Mouse (Mus musculus) midbrain, embryonic 12.5 days (tissue): ENCODE measurements around the gene Rnf224. TPM values are rescaled to one million over a fixed set of nuclear protein-coding genes. Genes with fewer than 3 reads are reported as not detected.

ENCODE experiments used
- ATAC-seq: fragments of 200-750 bp; cut with Nextera tagmentation; 2 replicates; pipeline ENCODE4 v1.8.0; 2017; ENCODE audit warnings: low read depth, moderate TSS enrichment, moderate library complexity; ENCODE audit not compliant: low FRiP score
- H3K27ac ChIP-seq: fragments of 300-500 bp; sonication (generic); replicated peaks from 2 replicates; pipeline ENCODE4 v1.5.1; 2016; ENCODE audit warnings: mild to moderate bottlenecking
- H3K27me3 ChIP-seq: fragments of 300-500 bp; sonication (generic); 2 replicates; pipeline ENCODE4 v1.6.1; 2016; ENCODE audit warnings: mild to moderate bottlenecking
- H3K36me3 ChIP-seq: fragments of 300-500 bp; sonication (generic); 2 replicates; pipeline ENCODE4 v1.6.1; 2016
- H3K4me1 ChIP-seq: fragments of 300-500 bp; sonication (generic); 2 replicates; pipeline ENCODE4 v1.6.1; 2016
- H3K4me2 ChIP-seq: fragments of 300-500 bp; sonication (generic); replicated peaks from 2 replicates; pipeline ENCODE4 v1.6.1; 2016; ENCODE audit warnings: mild to moderate bottlenecking, moderate library complexity
- H3K4me3 ChIP-seq: fragments of 300-500 bp; sonication (generic); 2 replicates; pipeline ENCODE4 v1.5.1; 2016; ENCODE audit warnings: mild to moderate bottlenecking
- H3K9ac ChIP-seq: fragments of 300-500 bp; sonication (generic); replicated peaks from 2 replicates; pipeline ENCODE4 v1.6.1; 2016; ENCODE audit warnings: mild to moderate bottlenecking, moderate library complexity
- H3K9me3 ChIP-seq: fragments of 300-500 bp; sonication (generic); 2 replicates; pipeline ENCODE4 v1.6.1; 2016; ENCODE audit warnings: mild to moderate bottlenecking
- WGBS: fragments of 180-500 bp; shearing (Covaris S2); methylation state at CpG from one replicate; pipeline ENCODE4 v1.1.7; 2016; 5-methylcytosine and 5-hydroxymethylcytosine counted together
- polyA plus RNA-seq: library from polyadenylated mRNA; unstranded; fragments of >200 nt; fragmentation: Nextera tagmentation; extraction: Ambion mirVana; gene quantifications from 2 replicates; pipeline ENCODE4 v1.2.1, GENCODE M21; 2016

Gene Rnf224
- polyA plus RNA-seq, 1 experiment from 2014 or later, result not detected

DNA sequence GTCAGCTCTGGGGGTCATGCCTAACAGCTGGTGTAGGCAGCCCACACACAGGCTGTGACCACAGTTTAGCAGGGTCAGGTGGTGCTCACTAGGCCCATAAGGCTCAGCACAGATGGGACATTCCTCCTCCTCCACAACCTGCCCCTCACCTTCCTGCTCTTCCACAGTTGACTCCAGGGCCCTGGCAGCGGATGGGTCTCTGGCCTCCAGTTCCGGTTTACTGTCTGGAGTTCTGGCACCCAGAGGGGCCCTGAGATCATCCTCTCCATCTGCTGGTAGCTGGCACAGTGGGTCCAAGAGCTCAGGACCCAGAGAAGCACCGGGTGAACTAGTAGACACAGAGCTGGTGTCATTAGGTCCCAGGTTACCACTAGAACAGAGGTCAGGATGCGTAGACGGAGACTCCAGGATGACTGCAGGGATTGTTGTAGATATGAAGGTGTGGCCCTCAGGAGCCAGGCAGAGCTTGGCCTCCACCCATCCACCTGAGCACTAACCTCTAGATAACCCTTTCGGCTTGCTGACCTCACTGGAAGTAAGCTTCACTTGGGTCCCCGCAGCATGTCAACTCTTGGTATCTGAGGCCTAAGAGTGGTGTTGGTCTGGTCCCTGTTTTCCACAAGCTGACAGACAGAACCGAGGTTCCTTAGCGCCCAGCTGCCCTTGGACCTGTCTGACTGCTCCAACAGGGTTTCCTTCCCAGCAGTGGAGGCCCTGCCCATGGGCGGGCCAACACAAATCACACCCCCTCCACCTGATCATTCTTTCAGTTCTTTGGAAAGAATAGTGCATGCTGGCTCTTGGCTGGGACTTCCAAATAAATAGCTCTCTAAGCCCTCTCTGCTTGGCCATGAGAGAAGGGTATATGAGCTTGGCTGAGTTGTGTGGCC lies 9.8 kb upstream of the Rnf224 start, which contains the start of gene AL732309.1:
TSS of gene AL732309.1 (minus strand) at position 681 of the 890 bp plus-strand sequence.
- H3K4me3 ChIP-seq, result no peak within 1 kb of the TSS
- H3K4me1 ChIP-seq, result peaks cover 17% of the 10 kb centered on the region
- no peak within 1 kb of the TSS for H3K4me2 ChIP-seq
- H3K9ac ChIP-seq, result no peak within 1 kb of the TSS
- H3K27me3 ChIP-seq, result peaks cover 23% of the 10 kb centered on the region
- H3K9me3 ChIP-seq, result no peaks in the 10 kb centered on the region
- WGBS, result 91% methylated on average over 10 of the region's 10 CpGs
- H3K27ac ChIP-seq, result no peak within 1 kb of the TSS
- no peak for ATAC-seq
- peaks cover 55% of the 10 kb centered on the region for H3K36me3 ChIP-seq

DNA sequence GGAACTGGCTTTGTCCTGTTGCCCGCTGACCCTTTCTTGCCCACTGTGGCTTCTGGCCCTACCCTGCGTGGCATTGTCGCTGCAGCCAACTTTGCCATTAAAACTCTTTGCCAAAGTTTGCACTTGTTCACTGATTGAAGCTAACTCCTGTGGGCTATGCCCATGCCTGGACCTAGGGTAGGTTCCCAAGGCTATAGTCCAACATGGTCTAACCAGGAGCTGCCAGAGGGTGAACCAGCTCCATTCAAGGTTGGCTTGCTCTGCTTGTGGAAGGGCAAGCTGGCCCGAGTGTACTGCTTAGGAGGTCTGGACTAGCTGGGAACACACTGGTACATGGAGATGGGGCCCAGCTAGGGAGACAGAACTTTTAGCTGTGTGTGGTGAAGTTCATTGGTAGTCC lies 7.6 kb upstream of the Rnf224 start:
- no peak overlapping the region for H3K27ac ChIP-seq
- no peak overlapping the region for H3K4me3 ChIP-seq
- ATAC-seq, result no peak
- whole genome bisulfite sequencing, result 91% methylated on average over 4 of the region's 4 CpGs
- H3K9me3 ChIP-seq, result no peaks in the 10 kb centered on the region
- H3K36me3 ChIP-seq, result peaks cover 36% of the 10 kb centered on the region
- peaks cover 30% of the 10 kb centered on the region for H3K4me1 ChIP-seq
- H3K27me3 ChIP-seq, result peaks cover 32% of the 10 kb centered on the region
- H3K4me2 ChIP-seq, result no peak overlapping the region
- no peak overlapping the region for H3K9ac ChIP-seq

- H3K4me2 ChIP-seq, result peak overlapping the region; percentile 94
- ATAC-seq, result no peak
- 84% methylated on average over 8 of the region's 8 CpGs for WGBS
- H3K27me3 ChIP-seq, result peaks cover 37% of the 10 kb centered on the region
- peak overlapping the region; percentile 68 for H3K4me3 ChIP-seq
- 0 out of 2 replicates have a peak overlapping the region, but pooled peaks have one; percentile 83 for H3K9ac ChIP-seq
- no peaks in the 10 kb centered on the region for H3K9me3 ChIP-seq
- H3K36me3 ChIP-seq, result peaks cover 28% of the 10 kb centered on the region
- no peak overlapping the region for H3K27ac ChIP-seq
- H3K4me1 ChIP-seq, result peaks cover 30% of the 10 kb centered on the region
These were observed 6.8 kb upstream of the Rnf224 start for GRCm38 (mm10) chr2:25243342-25243741.

- H3K27ac ChIP-seq, result peak within 1 kb of the TSS; percentile 42; the same call in 1 of the 2 replicates
These were observed 5.5 kb upstream of the Rnf224 start, which contains the start of the genes Rnf208 and Cysrt1 for GRCm38 (mm10) chr2:25242101-25242506. Gene Rnf208, plus strand, starts transcription at chr2:25242255. Gene Cysrt1, minus strand, starts transcription at chr2:25242452.

GRCm38 (mm10) chr2:25241438-25241775 lies 4.8 kb upstream of the Rnf224 start:
- no peak overlapping the region for H3K9ac ChIP-seq
- peak overlapping the region; percentile 94 for H3K4me2 ChIP-seq
- H3K9me3 ChIP-seq, result no peaks in the 10 kb centered on the region
- peak; percentile 38 for ATAC-seq
- H3K4me1 ChIP-seq, result peaks cover 30% of the 10 kb centered on the region
- 0 out of 2 replicates have a peak overlapping the region, but pooled peaks have one; percentile 42 for H3K27ac ChIP-seq
- WGBS, result 22% methylated on average over 6 of the region's 6 CpGs
- H3K27me3 ChIP-seq, result peaks cover 37% of the 10 kb centered on the region
- H3K36me3 ChIP-seq, result peaks cover 18% of the 10 kb centered on the region; the same call in 1 of the 2 replicates
- peak overlapping the region; percentile 68 for H3K4me3 ChIP-seq

More at GRCm38 (mm10) chr2:25242101-25242506, 5.5 kb upstream of the Rnf224 start, which contains the start of the genes Rnf208 and Cysrt1:
- H3K9me3 ChIP-seq, result no peaks in the 10 kb centered on the region
- H3K9ac ChIP-seq, result peak within 1 kb of the TSS; percentile 83
- H3K36me3 ChIP-seq, result peaks cover 21% of the 10 kb centered on the region; the same call in 1 of the 2 replicates
- H3K4me1 ChIP-seq, result peaks cover 30% of the 10 kb centered on the region
- H3K27me3 ChIP-seq, result peaks cover 37% of the 10 kb centered on the region
- H3K4me2 ChIP-seq, result peak within 1 kb of the TSS; percentile 94
- 0% methylated on average over 23 of the region's 59 CpGs for WGBS
- ATAC-seq, result peak; percentile 51; the same call in 1 of the 2 replicates
- H3K4me3 ChIP-seq, result peak within 1 kb of the TSS; percentile 68

DNA sequence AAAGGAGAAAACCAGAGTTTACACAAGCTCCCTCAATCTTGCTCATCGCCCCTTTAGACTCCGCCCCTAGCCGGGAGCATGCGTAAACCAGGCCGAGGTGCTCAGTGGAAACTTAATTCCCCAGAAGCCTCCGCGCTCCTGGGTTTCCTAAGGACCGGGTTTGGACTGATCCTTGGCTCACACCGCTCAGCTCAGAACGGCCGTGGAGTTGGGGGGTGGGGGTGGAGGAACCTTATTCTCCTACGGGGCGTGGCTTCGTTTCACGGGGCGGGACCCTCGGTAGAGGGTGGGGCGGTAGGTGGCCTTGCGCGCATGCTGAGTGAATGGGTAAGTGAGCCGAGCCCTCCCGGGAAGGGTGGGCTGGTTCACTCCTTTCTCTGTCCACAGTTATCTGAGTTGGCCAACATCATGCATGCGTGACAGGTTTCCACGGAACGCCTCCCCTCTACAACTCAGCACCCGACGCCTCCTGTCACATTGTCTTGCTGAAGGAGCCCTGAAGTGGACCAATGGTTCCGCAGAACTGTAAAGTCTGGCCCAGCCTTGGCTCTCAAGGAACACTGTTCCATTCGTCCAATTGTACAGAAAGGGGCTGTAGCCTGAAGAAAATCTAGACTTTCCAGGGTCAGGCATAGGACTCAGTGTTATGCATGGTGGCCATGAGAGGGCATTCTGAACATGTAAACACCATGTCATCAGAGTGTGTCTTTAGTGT lies 4.3 kb upstream of the Rnf224 start:
- Histone ChIP-seq H3K9me3 (no peaks in the 10 kb centered on the region), H3K4me3 (peak overlapping the region; percentile 68), H3K4me1 (peaks cover 30% of the 10 kb centered on the region), H3K9ac (peak overlapping the region; percentile 37; the same call in 1 of the 2 replicates), H3K27ac (peak overlapping the region; percentile 42; the same call in 1 of the 2 replicates), H3K4me2 (peak overlapping the region; percentile 94), H3K27me3 (peaks cover 37% of the 10 kb centered on the region), H3K36me3 (peaks cover 13% of the 10 kb centered on the region; the same call in 1 of the 2 replicates)
- 1% methylated on average over 29 of the region's 29 CpGs for WGBS
- ATAC-seq, result peak; percentile 75

DNA sequence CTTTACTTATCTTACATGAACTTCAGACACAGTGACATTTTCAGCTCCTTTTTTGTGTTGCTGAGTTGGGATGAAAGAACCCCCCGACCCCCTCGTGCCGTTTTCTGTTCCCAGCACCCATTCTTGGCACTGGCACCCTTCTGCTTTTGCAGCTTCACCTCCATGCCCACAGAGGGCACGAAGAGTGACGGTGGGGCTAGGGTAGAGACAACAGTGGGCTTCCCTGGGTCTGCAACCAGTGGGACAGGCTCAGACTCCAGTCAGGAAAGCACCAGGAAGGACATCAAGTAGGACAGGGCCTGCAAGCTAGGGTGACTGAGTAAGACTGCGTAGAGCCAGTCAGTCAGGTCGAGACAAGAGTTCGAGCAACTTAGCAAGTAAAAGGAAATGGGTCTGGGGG lies 3.7 kb upstream of the Rnf224 start:
- ATAC-seq, result peak; percentile 16; the same call in 1 of the 2 replicates
- peaks cover 37% of the 10 kb centered on the region for H3K27me3 ChIP-seq
- 0 out of 2 replicates have a peak, but pooled peaks cover 8% of the 10 kb centered on the region for H3K36me3 ChIP-seq
- H3K4me3 ChIP-seq, result peak overlapping the region; percentile 68
- peaks cover 30% of the 10 kb centered on the region for H3K4me1 ChIP-seq
- H3K4me2 ChIP-seq, result peak overlapping the region; percentile 94
- H3K9ac ChIP-seq, result no peak overlapping the region
- H3K9me3 ChIP-seq, result no peaks in the 10 kb centered on the region
- peak overlapping the region; percentile 42; the same call in 1 of the 2 replicates for H3K27ac ChIP-seq
- WGBS, result 46% methylated on average over 8 of the region's 8 CpGs

- Histone ChIP-seq H3K4me2 (no peak overlapping the region), H3K4me1 (peaks cover 30% of the 10 kb centered on the region), H3K27ac (no peak overlapping the region), H3K27me3 (peaks cover 37% of the 10 kb centered on the region), H3K36me3 (0 out of 2 replicates have a peak, but pooled peaks cover 3% of the 10 kb centered on the region), H3K4me3 (no peak overlapping the region), H3K9me3 (no peaks in the 10 kb centered on the region), H3K9ac (no peak overlapping the region)
- WGBS, result 93% methylated on average over 3 of the region's 3 CpGs
- ATAC-seq, result no peak
These were observed 3.2 kb upstream of the Rnf224 start for GRCm38 (mm10) chr2:25239766-25240165.

GRCm38 (mm10) chr2:25238106-25238505 lies 1.5 kb upstream of the Rnf224 start:
- Histone ChIP-seq H3K9ac (no peak overlapping the region), H3K27me3 (peaks cover 28% of the 10 kb centered on the region), H3K4me2 (no peak overlapping the region), H3K4me3 (no peak overlapping the region), H3K36me3 (no peaks in the 10 kb centered on the region), H3K27ac (no peak overlapping the region), H3K4me1 (peaks cover 29% of the 10 kb centered on the region), H3K9me3 (no peaks in the 10 kb centered on the region)
- no peak for ATAC-seq

GRCm38 (mm10) chr2:25237522-25237921 lies 935 bp upstream of the Rnf224 start:
- Histone ChIP-seq H3K4me3 (no peak overlapping the region), H3K9ac (no peak overlapping the region), H3K36me3 (no peaks in the 10 kb centered on the region), H3K9me3 (no peaks in the 10 kb centered on the region), H3K27me3 (peaks cover 23% of the 10 kb centered on the region), H3K4me2 (no peak overlapping the region), H3K27ac (no peak overlapping the region), H3K4me1 (peaks cover 23% of the 10 kb centered on the region)
- ATAC-seq, result no peak
- 74% methylated on average over 4 of the region's 4 CpGs for WGBS

DNA sequence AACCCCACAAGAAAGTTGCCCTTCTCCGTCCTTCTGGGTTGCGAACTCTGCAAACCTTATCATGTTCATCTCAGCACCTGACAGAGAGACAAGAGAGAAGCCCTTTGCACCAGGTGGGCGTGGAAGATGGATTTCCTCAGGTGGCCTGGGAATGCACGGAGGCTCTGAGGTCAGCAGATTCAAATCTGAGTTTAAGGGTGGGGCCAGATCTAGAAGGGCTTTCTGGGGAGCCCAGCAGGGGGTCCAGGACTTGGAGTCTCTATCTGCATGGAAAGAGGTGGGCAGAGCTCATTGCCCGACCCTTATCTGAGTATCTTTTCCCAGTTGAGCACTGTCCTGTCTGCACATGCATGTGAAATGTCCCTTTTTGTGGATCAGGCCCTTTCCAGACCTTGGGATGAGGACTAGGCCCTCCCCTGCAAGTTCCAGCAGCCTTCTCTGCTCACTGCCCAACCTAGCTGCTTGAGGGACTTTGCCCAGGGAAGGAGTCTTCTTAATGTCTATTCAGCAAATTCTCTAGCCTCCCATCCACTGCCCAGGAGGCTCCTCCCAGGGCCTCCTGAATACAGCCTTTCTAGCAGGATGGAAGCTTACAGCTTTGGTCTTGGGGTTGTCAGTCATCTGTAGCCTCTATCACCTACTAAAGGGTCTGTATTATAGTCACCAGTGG lies 1.9 kb downstream of the Rnf224 start:
- Histone ChIP-seq H3K27ac (no peak overlapping the region), H3K27me3 (peaks cover 21% of the 10 kb centered on the region), H3K9ac (no peak overlapping the region), H3K4me3 (no peak overlapping the region), H3K4me2 (no peak overlapping the region), H3K4me1 (no peaks in the 10 kb centered on the region), H3K9me3 (no peaks in the 10 kb centered on the region), H3K36me3 (no peaks in the 10 kb centered on the region)
- no peak for ATAC-seq
- 71% methylated on average over 5 of the region's 5 CpGs for WGBS
